Mouse (Mus musculus) sigmoid colon, adult 10 weeks (tissue): Measurements from ENCODE around the gene Pheta1. TPM values are rescaled to one million over a fixed set of nuclear protein-coding genes. Genes with fewer than 3 reads are reported as not detected.

Source experiments
- polyA plus RNA-seq: library from polyadenylated mRNA; stranded (reverse); fragments of 350-450 nt; fragmentation: Illumina TruSeq; extraction: RNeasy Lipid Tissue Mini Kit (QIAGEN cat#74804); gene quantifications from one replicate; pipeline ENCODE4 v1.2.3, GENCODE M21; 2014; ENCODE audit warnings: low read depth, low replicate concordance

Gene Pheta1
- 1.3 TPM for polyA plus RNA-seq

GRCm38 (mm10) chr5:121848743-121849142, at the start of gene Pheta1:
Pheta1 (plus strand) TSS chr5:121848984.

GRCm38 (mm10) chr5:121837441-121838340, 11.1 kb upstream of the Pheta1 start, which contains the start of gene Sh2b3:
Sh2b3 (minus strand) TSS chr5:121837646.

Other genes starting within 250 kb of the Pheta1 start
- 5.8 TPM for gene Acad12, start 230.0 kb upstream of the Pheta1 start, polyA plus RNA-seq
- gene Acad10, start 188.5 kb upstream of the Pheta1 start, polyA plus RNA-seq: 1.3 TPM
- 32.3 TPM for gene Brap, start 188.4 kb upstream of the Pheta1 start, polyA plus RNA-seq
- 193 TPM for gene Atxn2, start 137.6 kb upstream of the Pheta1 start, polyA plus RNA-seq
- gene Sh2b3, start 11.3 kb upstream of the Pheta1 start, polyA plus RNA-seq: 8.8 TPM
- 0.13 TPM for gene Cux2, start 201.1 kb downstream of the Pheta1 start, polyA plus RNA-seq